Mouse (Mus musculus) G1E-ER4 (cell line): ENCODE data around the gene Olfr288. TPM values are rescaled to one million over a fixed set of nuclear protein-coding genes. Genes with fewer than 3 reads are reported as not detected.

Experiments
- GATA1 ChIP-seq: IDR thresholded peaks from one replicate; pipeline ENCODE4 v1.8.0; 2012; ENCODE audit warnings: low read length, inconsistent platforms
- polyA plus RNA-seq: library from polyadenylated mRNA; stranded (reverse); fragments of >175 nt; gene quantifications from 2 replicates; pipeline ENCODE4 v1.2.3, GENCODE M21; 2012

Gene Olfr288
- polyA plus RNA-seq, 1 experiment: not detected

DNA sequence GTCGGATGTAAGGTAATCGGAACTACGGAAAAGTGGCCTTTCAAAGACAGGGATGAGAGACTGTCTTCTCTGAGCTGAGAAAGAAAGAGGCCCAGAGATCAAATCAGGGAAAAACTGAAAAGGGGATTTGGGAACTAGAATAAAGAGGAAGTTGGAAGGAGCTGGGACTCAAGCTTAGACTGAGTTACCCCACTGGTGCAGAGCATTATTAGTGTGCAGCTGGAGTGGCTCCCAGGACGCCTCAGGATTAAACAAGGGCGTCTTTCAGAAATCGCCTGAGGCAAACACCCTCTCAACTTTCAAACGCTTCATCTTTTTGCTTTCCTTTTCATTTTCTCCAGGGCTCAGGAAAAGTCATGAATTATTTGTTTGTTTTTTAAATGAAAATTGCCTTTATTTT lies 42.4 kb downstream of the Olfr288 start:
- TF ChIP-seq GATA1: no peak

DNA sequence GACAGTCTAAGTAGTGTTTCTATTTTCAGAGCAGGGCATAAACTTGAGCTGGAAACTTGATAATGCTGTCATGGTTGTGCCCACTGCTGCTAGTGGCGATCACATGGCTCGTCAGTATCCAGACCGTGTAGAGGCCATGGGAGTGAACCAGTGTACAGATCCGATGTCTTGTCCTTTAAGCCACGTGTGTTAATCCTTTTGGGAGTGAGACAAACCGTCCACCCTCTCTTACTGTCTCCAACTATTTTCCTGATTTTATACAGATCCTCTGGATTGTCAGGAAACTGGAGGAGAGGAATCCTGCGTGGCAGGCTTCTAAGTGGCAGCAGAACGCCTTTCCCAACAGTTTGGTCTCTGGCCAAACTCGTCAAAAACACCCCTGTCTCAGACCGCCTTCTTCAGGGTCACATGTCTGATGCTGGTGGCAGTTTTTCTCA lies 46.2 kb downstream of the Olfr288 start:
- TF ChIP-seq GATA1: no peak

DNA sequence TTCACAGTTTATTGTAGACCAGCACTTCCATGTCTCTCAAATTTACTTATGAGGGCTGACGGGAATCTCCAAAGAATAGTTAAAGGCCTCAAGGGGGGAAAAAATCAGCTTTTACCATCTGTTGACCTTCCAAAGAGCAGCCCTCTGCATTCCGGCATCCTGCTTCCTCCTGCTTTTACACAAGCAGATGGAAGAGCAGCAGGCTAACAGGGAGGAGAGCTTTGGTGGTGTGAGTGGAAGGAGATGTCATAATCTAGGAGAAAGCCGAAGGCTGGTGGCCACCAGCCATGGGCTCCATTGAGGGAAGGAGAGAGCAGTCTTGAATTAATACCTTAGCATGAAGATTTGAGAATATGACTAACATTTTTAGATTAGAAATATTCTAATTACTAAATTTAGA lies 47.0 kb downstream of the Olfr288 start:
- TF ChIP-seq GATA1: no peak

DNA sequence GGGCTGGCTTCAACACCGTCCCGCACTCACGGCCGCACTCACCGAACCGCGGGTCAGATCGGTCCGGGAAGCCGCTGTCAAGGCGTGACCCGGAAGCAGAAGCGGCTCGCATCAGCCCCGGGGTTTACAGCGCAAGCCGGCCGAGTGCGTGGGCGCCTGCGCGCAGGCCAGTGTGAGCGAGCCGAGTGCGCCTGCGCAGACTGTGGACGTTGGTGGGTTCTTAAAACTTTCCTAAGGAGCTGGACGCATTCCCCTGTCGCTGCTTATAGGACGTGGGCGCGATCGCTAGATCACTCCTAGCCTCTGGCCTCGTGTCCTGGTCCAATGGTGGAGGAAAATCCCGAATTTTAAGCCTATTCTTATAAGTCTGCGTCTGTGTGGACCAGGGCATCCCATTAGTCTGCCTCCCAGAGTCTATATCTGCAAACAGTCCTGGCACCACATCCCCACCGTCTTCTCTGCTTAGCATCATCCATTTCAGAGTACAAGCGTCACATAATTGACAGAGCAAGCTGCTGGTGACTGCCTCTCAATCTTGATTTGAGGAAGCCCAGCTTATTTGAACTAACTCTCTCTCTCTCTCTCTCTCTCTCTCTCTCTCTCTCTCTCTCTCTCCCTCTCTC lies 49.7 kb downstream of the Olfr288 start:
- no peak for TF ChIP-seq GATA1

DNA sequence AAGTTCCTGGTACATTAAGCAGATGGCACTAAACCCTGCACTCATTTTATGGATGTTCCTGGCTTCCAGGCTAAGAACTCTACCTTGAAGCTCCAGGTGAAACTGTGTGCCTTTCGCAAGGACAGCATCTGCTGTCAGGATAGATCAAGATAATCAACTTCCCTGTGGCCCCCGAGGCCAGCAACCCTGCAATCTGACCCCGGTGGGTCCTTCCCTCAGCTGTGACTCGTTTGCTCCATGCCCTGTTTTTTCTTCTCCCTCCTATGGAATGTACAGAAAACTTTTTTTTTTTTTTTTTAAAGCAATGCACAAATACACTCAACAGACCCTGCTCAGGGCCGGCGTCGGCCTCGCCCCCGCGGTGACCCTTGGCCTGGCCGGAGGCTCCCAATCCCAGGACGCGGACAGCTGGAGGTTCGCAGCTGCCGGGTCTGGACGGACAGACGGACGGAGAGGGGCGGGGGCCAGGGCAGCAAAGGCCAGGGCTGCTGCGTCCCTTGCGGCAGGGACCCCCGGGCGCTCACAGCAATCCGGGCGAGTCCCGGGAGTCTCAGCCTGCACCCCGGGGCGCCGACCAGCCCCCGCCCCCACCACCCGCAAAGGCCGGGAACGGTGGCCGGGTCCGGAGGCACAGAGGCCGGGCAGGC lies 50.4 kb downstream of the Olfr288 start:
- TF ChIP-seq GATA1: no peak

DNA sequence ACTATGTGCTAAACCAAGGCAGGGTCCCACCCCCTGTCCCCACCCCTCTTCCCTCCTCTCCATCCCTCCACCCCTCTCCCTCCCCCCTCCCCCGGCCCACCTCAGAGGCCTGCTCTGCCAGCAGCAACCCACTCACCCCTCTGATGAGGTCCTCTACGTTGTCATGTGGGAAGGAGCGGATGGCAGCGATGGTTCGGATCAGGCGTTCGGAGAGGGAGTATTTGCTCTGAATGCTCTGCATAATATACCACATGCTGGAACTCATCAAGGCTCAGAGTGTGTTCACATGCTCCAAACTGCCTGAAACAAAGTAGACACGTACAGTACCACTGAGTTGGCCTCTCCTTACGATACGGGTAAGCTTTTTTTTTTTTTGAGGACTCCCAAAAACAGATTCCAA lies 52.8 kb downstream of the Olfr288 start:
- no peak for TF ChIP-seq GATA1

DNA sequence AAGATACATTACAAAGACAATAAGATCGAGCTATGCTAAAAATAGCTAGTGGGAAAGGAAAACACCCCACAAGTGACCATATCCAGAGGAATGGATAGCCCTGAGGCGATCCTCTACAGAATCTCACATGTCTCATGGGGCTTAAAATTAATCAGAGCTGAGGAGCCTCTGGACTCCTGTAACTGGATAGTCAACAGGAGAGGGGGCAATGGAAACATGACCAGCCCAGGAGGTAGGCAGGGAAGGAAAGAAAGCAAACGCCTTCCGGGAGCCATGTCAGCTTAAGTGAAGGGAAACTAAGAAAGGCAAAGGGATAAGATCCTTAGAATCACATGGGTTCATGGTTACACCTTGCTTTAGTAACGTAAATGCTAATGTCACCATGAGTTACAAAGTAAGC lies 54.5 kb downstream of the Olfr288 start:
- TF ChIP-seq GATA1: no peak

DNA sequence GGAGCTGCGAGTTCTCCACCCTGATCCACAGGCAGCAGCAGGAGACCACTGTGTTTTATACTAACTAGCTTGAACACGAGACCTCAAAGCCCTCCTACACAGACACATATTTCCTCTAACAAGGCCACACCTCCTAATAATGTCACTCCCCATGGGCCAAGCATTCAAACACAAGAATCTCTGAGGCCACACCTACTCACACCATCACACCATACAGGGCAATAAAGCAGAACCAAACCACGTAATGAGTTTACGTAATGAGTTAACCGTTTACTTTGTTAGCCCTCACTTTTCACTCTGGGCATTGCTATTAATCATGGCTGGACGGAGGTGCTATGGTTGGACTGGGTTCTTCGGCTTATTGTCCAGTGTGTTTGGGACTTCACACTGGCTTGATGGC lies 55.6 kb downstream of the Olfr288 start:
- TF ChIP-seq GATA1: no peak

DNA sequence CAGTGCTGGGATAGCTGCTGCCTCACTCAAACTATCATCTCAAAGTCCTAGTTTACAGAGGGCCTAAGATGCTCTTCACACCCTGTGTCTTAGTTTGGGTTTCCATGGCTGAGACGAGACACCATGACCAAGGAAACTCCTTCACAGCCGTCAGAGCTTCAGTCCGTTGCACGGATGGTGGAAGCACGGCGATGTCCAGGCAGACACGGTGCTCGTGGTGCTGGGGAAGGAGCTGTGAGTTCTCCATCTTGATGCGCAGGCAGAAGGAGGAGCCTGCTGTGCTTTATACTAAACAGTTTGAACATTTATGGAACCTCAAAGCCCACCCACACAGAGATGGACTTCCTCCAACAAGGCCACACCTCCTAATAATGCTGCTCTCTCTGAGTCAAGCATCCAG lies 58.5 kb downstream of the Olfr288 start:
- TF ChIP-seq GATA1: no peak

Other genes with a start within 250 kb of the Olfr288 start
- gene Tmem106c, start 231.3 kb downstream of the Olfr288 start, polyA plus RNA-seq: 15.5 and 21.5 TPM in 2 replicates
- gene Col2a1, start 190.8 kb downstream of the Olfr288 start, polyA plus RNA-seq: 0.03 and 0.05 TPM in 2 replicates
- 23.9 and 28.6 TPM in 2 replicates for gene Pfkm, start 103.0 kb downstream of the Olfr288 start, polyA plus RNA-seq
- 17.4 and 18.2 TPM in 2 replicates for gene Senp1, start 101.8 kb downstream of the Olfr288 start, polyA plus RNA-seq
- 5.4 and 7.5 TPM in 2 replicates for gene Asb8, start 29.9 kb downstream of the Olfr288 start, polyA plus RNA-seq
- not detected in 2 replicates for gene Ccdc184, start 28.4 kb downstream of the Olfr288 start, polyA plus RNA-seq
- not detected in 2 replicates for gene Gm44579, start 25.4 kb upstream of the Olfr288 start, polyA plus RNA-seq
- not detected in 2 replicates for gene Olfr287, start 25.5 kb upstream of the Olfr288 start, polyA plus RNA-seq
- gene Olfr286, start 38.9 kb upstream of the Olfr288 start, polyA plus RNA-seq: not detected in 2 replicates
- not detected in 2 replicates for gene H1fnt, start 61.8 kb upstream of the Olfr288 start, polyA plus RNA-seq
- gene Zfp641, start 100.6 kb upstream of the Olfr288 start, polyA plus RNA-seq: not detected in 2 replicates
- not detected in 2 replicates for gene Olfr285, start 121.8 kb upstream of the Olfr288 start, polyA plus RNA-seq
- not detected in 2 replicates for gene Olfr284, start 145.4 kb upstream of the Olfr288 start, polyA plus RNA-seq
- not detected in 2 replicates for gene Olfr283, start 185.4 kb upstream of the Olfr288 start, polyA plus RNA-seq
- gene Olfr282, start 235.7 kb upstream of the Olfr288 start, polyA plus RNA-seq: not detected in 2 replicates